Mouse (Mus musculus) ES-E14 (cell line): ENCODE measurements around the gene Krt222. TPM values are rescaled to one million over a fixed set of nuclear protein-coding genes. Genes with fewer than 3 reads are reported as not detected.

Source experiments
- DNase-seq: peaks from one replicate; pipeline ENCODE4 v3.0.0-alpha.2; 2013; ENCODE audit warnings: low read depth, low spot score
- H3K27ac ChIP-seq: 2 replicates; pipeline ENCODE4 v1.5.1; 2012; ENCODE audit warnings: low read depth, mild to moderate bottlenecking, low read length, moderate library complexity, mixed read lengths; ENCODE audit not compliant: poor library complexity, insufficient read depth, severe bottlenecking
- H3K36me3 ChIP-seq: 2 replicates; pipeline ENCODE4 v1.6.1; 2012; ENCODE audit warnings: mild to moderate bottlenecking, low read length, moderate library complexity, mixed read lengths; ENCODE audit not compliant: control insufficient read depth, poor library complexity, insufficient read depth, severe bottlenecking
- H3K4me1 ChIP-seq, 2 experiments: fragments of 150-350 bp in 1 of 2; sonication (generic) in 1 of 2; 2 replicates each; pipeline ENCODE4 v1.6.1; 2012; ENCODE audit warnings: low read length in 2 of 2, mild to moderate bottlenecking in 1 of 2, mixed read lengths in 1 of 2; ENCODE audit not compliant: control insufficient read depth in 2 of 2, insufficient read depth in 2 of 2, poor library complexity in 1 of 2
- H3K4me3 ChIP-seq, 2 experiments: fragments of 150-350 bp in 1 of 2; sonication (generic) in 1 of 2; 2 replicates each; pipeline ENCODE4 v1.5.1; 2012; ENCODE audit warnings: low read length in 2 of 2, low read depth in 1 of 2, mild to moderate bottlenecking in 1 of 2, mixed read lengths in 1 of 2; ENCODE audit not compliant: insufficient read depth in 1 of 2, poor library complexity in 1 of 2, severe bottlenecking in 1 of 2
- H3K9ac ChIP-seq: 2 replicates; pipeline ENCODE4 v1.6.1; 2012; ENCODE audit warnings: low read depth, mild to moderate bottlenecking, low read length, mixed read lengths; ENCODE audit not compliant: poor library complexity, insufficient read depth, severe bottlenecking
- H3K9me3 ChIP-seq: fragments of 150-350 bp; sonication (generic); 2 replicates; pipeline ENCODE4 v1.6.1; 2012; ENCODE audit warnings: low read depth, mild to moderate bottlenecking, low read length; ENCODE audit not compliant: control insufficient read depth, insufficient read depth
- CHD2 ChIP-seq: IDR thresholded peaks from 2 replicates; pipeline ENCODE4 v1.6.1; 2014; ENCODE audit warnings: mild to moderate bottlenecking, low read depth, low read length, inconsistent platforms
- HCFC1 ChIP-seq: IDR thresholded peaks from 2 replicates; pipeline ENCODE4 v1.6.1; 2012; ENCODE audit warnings: low read length, inconsistent platforms, borderline replicate concordance; ENCODE audit not compliant: insufficient read depth
- MAFK ChIP-seq: IDR thresholded peaks from 2 replicates; pipeline ENCODE4 v1.6.1; 2014; ENCODE audit warnings: mild to moderate bottlenecking, low read depth, low read length, inconsistent platforms; ENCODE audit not compliant: insufficient read depth
- ZC3H11A ChIP-seq: IDR thresholded peaks from 2 replicates; pipeline ENCODE4 v1.6.1; 2012; ENCODE audit warnings: low read depth, mild to moderate bottlenecking, inconsistent platforms, low read length, borderline replicate concordance
- ZNF384 ChIP-seq: IDR thresholded peaks from 2 replicates; pipeline ENCODE4 v1.6.1; 2012; ENCODE audit warnings: low read depth, low read length, inconsistent platforms
- in situ Hi-C, 2 experiments: fragments of 600-800 bp; cut with MboI; formaldehyde crosslinking; loops; one replicate each; pipeline ENCODE4 v1.15.1; 2025; ENCODE audit warnings: low sequenced_read_pairs in 2 of 2, inconsistent platforms in 1 of 2; ENCODE audit not compliant: unreplicated experiment in 2 of 2
- total RNA-seq: library from RNA; depleted of rRNA; stranded (reverse); fragments of 300-350 nt; gene quantifications from 2 replicates; pipeline ENCODE4 v1.2.3, GENCODE M21; 2012

Gene Krt222
- total RNA-seq, 1 experiment, result 0.22 TPM

DNA sequence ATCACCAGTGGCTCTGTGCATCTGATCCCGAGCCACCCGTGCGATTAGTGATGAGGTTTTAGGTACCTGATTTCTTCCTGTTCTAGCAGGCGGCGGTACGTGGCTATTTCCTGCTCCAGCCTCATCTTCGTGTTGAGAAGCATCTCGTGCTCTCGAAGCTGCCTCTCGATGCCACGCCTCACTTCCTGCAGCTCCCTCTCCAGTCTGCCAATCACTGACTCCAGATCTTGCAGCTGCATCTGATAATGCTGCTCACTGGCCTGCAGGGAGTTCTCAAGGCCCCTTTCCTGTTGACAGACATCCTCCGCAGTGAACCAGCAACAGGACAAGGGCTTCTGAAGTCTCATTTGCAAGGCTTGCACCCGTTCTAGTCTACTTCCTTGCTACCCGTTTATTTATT, 5.4 kb downstream of the Krt222 start:
- Histone ChIP-seq H3K4me1 (peaks cover 0 to 4% of the 10 kb centered on the region in 2 experiments; a peak in 1 of 4 replicates), H3K27ac (no peak overlapping the region), H3K36me3 (no peaks in the 10 kb centered on the region), H3K4me3 (no peak overlapping the region), H3K9ac (no peak overlapping the region), H3K9me3 (no peaks in the 10 kb centered on the region)
- in situ Hi-C loops, result no loop called here
- DNase-seq, result no peak
- TF ChIP-seq HCFC1 (no peak), ZC3H11A (no peak), CHD2 (no peak), MAFK (no peak), ZNF384 (no peak)

DNA sequence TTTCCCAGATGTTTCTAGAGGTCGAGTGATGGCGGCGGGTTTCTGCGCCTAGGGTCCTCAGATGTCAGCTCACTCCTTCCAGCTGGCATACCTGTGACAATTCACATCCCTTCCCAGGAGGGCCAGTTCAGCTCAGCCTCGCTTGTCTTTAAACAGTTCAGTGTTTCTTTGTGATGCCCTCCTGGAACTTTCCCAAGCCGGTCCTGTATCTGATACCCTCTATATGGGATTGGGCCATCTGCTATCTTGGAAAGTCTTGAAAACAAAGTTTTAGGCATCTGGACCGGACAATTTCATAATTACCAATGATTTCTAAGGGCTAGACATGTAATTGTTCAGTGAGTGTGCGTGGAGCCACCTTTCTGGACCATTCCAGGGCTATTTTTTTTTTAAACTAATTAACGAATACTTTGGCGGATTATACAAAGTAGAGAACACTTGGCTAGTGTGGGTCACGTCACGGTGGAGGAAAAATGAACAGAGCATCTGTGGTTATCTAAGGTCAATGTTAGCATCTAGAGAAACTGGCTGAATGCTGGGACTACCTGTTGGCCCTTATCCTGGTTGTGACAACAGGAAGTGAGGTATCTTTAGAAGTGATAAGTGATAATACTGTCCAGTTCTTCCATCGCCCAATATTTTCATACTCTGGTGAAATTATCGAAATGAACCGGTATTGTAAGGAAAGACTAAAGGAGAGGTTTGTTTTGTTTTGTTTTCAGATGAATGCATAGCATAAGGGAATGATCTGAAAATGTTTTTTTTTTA, 12.7 kb downstream of the Krt222 start:
- H3K27ac ChIP-seq, result peak overlapping the region; percentile 79; the same call in 1 of the 2 replicates
- H3K4me1 ChIP-seq, result no peaks in the 10 kb centered on the region; a peak in 1 of 4 replicates
- H3K36me3 ChIP-seq, result peaks cover 1% of the 10 kb centered on the region; the same call in 1 of the 2 replicates
- H3K9me3 ChIP-seq, result no peaks in the 10 kb centered on the region
- H3K4me3 ChIP-seq, result peak overlapping the region; percentile 82 to 89
- DNase-seq, result no peak
- in situ Hi-C loops, result no loop called here
- TF ChIP-seq ZC3H11A (no peak), ZNF384 (no peak), MAFK (no peak), CHD2 (no peak), HCFC1 (no peak)
- peak overlapping the region; percentile 99 for H3K9ac ChIP-seq

DNA sequence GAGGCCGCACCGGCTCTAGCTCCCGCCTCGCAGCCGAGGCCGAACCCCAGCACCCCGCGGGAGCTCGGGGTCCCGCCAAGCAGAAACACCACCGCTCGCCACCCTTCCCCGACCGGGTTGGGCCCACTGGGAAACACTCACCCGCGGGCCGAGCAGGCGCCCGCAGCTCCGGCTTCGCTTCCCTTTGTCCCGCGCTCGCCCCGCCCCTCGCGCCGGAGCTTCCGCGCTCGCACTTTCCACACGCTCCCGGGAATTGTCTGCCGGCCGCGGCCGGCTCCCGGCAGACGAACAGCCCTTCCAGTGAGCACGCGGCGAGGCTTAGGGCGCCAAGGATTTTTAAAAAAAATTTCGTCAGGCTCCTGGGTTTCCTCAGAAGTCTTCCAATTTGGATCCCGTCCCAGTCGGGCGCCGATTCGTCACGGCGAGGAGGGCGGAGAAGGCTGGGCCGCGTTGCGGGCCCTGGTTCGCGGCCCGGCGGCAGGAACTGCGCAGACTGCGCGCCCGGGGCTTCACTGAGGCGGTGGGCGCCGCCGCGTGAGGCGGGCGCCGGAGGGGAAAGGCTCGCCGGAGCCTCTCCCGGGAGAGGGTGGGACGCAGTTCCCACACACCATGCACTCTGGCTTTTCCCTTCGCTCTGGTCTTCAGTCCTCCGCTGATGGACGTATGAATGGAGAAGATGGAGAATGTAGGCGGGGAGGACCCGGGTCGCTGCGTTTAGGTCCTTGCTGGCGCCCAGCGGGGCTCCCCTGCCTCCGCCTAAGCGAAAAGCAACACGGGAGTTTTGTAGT, 13.4 kb downstream of the Krt222 start, which contains the start of gene Smarce1:
Gene Smarce1, minus strand, starts transcription at position 757 of the 788 bp plus-strand sequence.
- H3K9me3 ChIP-seq, result no peaks in the 10 kb centered on the region
- peak within 1 kb of the TSS; percentile 79 for H3K27ac ChIP-seq
- in situ Hi-C loops, result no loop called here
- peak within 1 kb of the TSS; percentile 99 for H3K9ac ChIP-seq
- DNase-seq, result no peak
- H3K36me3 ChIP-seq, result peaks cover 2% of the 10 kb centered on the region; the same call in 1 of the 2 replicates
- H3K4me3 ChIP-seq, result peak within 1 kb of the TSS; percentile 82 to 89
- TF ChIP-seq CHD2 (no peak), ZC3H11A (peak; percentile 100), MAFK (no peak), ZNF384 (no peak), HCFC1 (peak; percentile 53)
- no peaks in the 10 kb centered on the region; a peak in 1 of 4 replicates for H3K4me1 ChIP-seq

DNA sequence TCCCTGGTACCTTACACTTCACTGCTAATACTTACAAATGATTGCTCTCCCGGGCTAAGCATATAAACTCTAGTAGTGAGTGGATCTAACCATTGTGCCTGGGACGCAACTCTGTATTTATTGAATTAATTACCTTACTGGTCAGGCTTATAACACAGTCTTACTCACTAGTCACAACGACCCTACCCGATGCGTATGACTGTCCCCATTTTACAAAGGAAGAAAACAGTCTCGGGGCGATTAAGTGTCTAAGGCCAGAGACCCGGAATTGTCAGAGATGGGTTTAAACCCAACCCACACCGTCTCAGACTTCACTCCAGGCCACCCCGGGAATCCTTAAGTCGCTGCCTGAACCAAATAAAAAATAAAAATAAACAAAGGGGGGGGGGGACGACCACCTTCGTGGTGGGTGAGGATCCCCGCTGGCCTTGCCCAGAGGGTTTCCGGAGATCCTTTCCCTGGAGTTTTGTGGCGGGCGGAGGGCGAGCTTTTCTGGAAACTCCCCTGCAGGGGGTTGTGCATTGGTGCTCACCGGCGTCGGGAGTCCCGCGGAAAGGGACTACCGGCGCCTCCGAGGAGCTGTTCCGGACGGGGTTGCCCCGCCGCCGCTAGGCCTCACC, 14.1 kb downstream of the Krt222 start:
- H3K27ac ChIP-seq, result peak overlapping the region; percentile 79
- H3K36me3 ChIP-seq, result peaks cover 2% of the 10 kb centered on the region; the same call in 1 of the 2 replicates
- H3K9ac ChIP-seq, result peak overlapping the region; percentile 99
- TF ChIP-seq ZNF384 (no peak), CHD2 (no peak), ZC3H11A (no peak), HCFC1 (no peak), MAFK (no peak)
- DNase-seq, result no peak
- no peaks in the 10 kb centered on the region; a peak in 1 of 4 replicates for H3K4me1 ChIP-seq
- H3K9me3 ChIP-seq, result no peaks in the 10 kb centered on the region
- peak overlapping the region; percentile 82 to 89 for H3K4me3 ChIP-seq
- in situ Hi-C loops, result no loop called here
